Mouse (Mus musculus) hindbrain, embryonic 10.5 days (tissue): ENCODE measurements around the gene Ncam2. TPM values are rescaled to one million over a fixed set of nuclear protein-coding genes. Genes with fewer than 3 reads are reported as not detected.
A peak's percentile ranks its signal among the peaks of the same experiment; 100 is the strongest.

Experiments used
- DNase-seq: peaks from one replicate; pipeline ENCODE4 v3.0.0-alpha.2; 2017; ENCODE audit warnings: low spot score
- H3K27ac ChIP-seq: fragments of 300-500 bp; sonication (generic); 2 replicates; pipeline ENCODE4 v1.5.1; 2016; ENCODE audit warnings: mild to moderate bottlenecking, moderate library complexity
- H3K27me3 ChIP-seq: fragments of 300-500 bp; sonication (generic); 2 replicates; pipeline ENCODE4 v1.6.1; 2016; ENCODE audit warnings: mild to moderate bottlenecking; ENCODE audit not compliant: poor library complexity, insufficient read depth, severe bottlenecking
- H3K36me3 ChIP-seq: fragments of 300-500 bp; sonication (generic); 2 replicates; pipeline ENCODE4 v1.6.1; 2016; ENCODE audit warnings: mild to moderate bottlenecking, moderate library complexity
- H3K4me1 ChIP-seq: fragments of 300-500 bp; sonication (generic); replicated peaks from 2 replicates; pipeline ENCODE4 v1.6.1; 2016; ENCODE audit warnings: mild to moderate bottlenecking
- H3K4me3 ChIP-seq: fragments of 300-500 bp; sonication (generic); 2 replicates; pipeline ENCODE4 v1.5.1; 2016; ENCODE audit warnings: mild to moderate bottlenecking, moderate library complexity
- H3K9me3 ChIP-seq: fragments of 300-500 bp; sonication (generic); 2 replicates; pipeline ENCODE4 v1.6.1; 2016; ENCODE audit warnings: mild to moderate bottlenecking, moderate library complexity
- WGBS: fragments of 180-500 bp; shearing (Covaris S2); methylation state at CpG from one replicate; pipeline ENCODE4 v1.1.7; 2016; 5-methylcytosine and 5-hydroxymethylcytosine counted together
- polyA plus RNA-seq: library from polyadenylated mRNA; unstranded; fragments of >200 nt; fragmentation: Nextera tagmentation; extraction: Ambion mirVana; gene quantifications from 2 replicates; pipeline ENCODE4 v1.2.1, GENCODE M21; 2016

Ncam2 gene
- polyA plus RNA-seq, 1 experiment from 2014 or later, result 0.71 TPM

DNA sequence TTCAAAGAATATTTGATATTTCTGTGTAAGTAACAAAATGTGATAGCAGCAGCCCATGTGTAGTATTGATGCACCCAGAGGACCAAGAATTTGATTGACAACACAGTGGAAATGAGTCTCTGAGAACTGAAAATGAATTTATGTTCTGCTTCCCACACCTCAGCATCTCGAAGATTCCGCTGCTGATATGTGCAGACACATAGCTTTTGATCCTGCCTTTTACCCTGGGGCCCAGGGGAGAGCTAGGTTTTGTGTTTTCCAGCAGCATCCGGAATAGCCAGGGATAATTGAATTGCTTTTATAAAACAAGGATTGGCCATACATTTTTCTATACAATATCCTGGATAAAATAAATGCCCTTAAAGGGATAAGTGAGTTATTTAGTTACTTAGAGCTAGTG lies 20.7 kb downstream of the Ncam2 start:
- Histone ChIP-seq H3K9me3 (no peaks in the 10 kb centered on the region), H3K27me3 (no peaks in the 10 kb centered on the region), H3K36me3 (no peaks in the 10 kb centered on the region), H3K4me1 (peaks cover 4% of the 10 kb centered on the region; the same call in 1 of the 2 replicates), H3K4me3 (no peak overlapping the region), H3K27ac (no peak overlapping the region)
- DNase-seq, result no peak
- 86% methylated on average over 3 of the region's 3 CpGs for WGBS

DNA sequence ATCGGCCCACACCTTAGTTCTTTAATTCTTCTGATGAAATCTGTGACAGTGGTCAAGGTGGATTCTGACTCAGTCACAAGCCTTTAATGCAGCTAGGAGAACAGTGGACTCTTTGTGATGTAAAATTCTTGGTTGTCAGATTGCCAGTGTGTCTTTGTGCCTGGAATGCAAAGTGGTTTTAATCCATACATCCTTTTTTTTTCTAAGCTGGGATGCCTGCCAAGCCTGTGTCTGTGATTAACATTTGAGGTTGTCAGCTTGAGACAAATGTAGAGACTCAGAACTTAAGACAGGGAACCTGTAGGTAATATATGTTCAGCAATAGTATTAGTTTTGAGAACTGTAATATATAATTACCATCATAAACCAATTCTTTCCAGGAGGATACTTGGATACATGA lies 23.3 kb downstream of the Ncam2 start:
- no peaks in the 10 kb centered on the region for H3K36me3 ChIP-seq
- H3K27me3 ChIP-seq, result no peaks in the 10 kb centered on the region
- no peak for DNase-seq
- 50% methylated on average over 1 of the region's 1 CpGs for WGBS
- no peak overlapping the region for H3K27ac ChIP-seq
- no peak overlapping the region for H3K4me3 ChIP-seq
- peaks cover 4% of the 10 kb centered on the region; the same call in 1 of the 2 replicates for H3K4me1 ChIP-seq
- no peaks in the 10 kb centered on the region for H3K9me3 ChIP-seq

DNA sequence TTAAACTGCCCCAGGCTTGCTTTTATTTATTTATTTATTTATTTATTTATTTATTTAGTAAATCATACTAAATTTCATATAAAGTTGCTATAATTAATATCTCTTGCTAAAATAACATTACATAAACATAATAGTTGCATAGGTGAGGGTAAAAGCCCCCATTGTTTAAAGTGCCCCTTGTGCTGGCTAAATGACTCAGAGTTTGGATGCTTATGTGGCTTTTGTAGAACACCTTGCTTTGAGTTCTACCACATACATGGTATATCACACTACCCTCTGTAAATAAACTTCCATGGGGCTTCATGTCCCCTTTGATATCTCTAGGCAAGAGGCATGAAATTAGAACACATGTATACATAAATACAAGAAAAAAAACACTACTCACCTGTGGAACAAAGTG lies 23.8 kb downstream of the Ncam2 start:
- Histone ChIP-seq H3K36me3 (no peaks in the 10 kb centered on the region), H3K27me3 (no peaks in the 10 kb centered on the region), H3K27ac (no peak overlapping the region), H3K4me3 (no peak overlapping the region), H3K9me3 (no peaks in the 10 kb centered on the region), H3K4me1 (peaks cover 4% of the 10 kb centered on the region; the same call in 1 of the 2 replicates)
- no peak for DNase-seq

DNA sequence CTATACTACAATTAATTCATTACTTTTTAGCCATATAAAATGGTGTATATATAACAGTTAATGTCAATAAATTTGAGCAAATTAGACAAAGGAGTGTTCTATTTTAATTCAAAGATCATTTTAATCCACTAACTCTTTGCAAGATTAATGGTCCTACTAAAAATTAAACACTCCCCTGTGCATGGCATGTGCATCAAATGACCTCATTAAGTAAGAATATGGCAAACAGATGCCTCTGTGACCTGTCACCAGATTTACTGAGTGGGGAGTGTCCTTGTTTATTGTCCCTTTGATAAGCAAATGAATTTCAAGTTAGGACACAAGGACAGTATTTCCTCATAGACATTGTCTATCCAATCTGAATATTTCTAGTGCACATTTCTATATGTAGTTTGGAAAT lies 54.4 kb downstream of the Ncam2 start:
- H3K36me3 ChIP-seq, result no peaks in the 10 kb centered on the region
- H3K9me3 ChIP-seq, result no peaks in the 10 kb centered on the region
- H3K27me3 ChIP-seq, result no peaks in the 10 kb centered on the region
- DNase-seq, result no peak
- H3K4me3 ChIP-seq, result no peak overlapping the region
- no peaks in the 10 kb centered on the region for H3K4me1 ChIP-seq
- H3K27ac ChIP-seq, result no peak overlapping the region

DNA sequence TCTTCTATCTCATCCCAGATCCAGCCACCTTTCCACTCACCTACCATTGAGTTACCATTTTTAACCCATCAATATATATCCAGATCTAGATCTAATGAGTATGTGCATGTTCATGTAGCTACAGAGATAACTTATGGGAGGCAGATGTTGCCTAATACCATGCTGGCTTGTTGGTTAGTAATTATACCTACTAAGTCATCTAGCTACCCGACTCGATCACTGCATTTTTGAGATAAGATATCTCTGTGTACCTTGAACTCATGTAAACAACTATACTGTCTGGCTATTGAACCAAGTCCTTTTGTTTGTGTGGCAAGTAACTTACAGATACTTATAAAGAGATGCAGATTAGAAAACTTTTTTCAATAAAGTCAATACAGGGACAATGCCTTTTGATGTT lies 59.9 kb downstream of the Ncam2 start:
- no peak overlapping the region for H3K4me3 ChIP-seq
- no peaks in the 10 kb centered on the region for H3K4me1 ChIP-seq
- 91% methylated on average over 2 of the region's 2 CpGs for WGBS
- no peaks in the 10 kb centered on the region for H3K27me3 ChIP-seq
- DNase-seq, result no peak
- H3K9me3 ChIP-seq, result no peaks in the 10 kb centered on the region
- H3K27ac ChIP-seq, result no peak overlapping the region
- H3K36me3 ChIP-seq, result no peaks in the 10 kb centered on the region

DNA sequence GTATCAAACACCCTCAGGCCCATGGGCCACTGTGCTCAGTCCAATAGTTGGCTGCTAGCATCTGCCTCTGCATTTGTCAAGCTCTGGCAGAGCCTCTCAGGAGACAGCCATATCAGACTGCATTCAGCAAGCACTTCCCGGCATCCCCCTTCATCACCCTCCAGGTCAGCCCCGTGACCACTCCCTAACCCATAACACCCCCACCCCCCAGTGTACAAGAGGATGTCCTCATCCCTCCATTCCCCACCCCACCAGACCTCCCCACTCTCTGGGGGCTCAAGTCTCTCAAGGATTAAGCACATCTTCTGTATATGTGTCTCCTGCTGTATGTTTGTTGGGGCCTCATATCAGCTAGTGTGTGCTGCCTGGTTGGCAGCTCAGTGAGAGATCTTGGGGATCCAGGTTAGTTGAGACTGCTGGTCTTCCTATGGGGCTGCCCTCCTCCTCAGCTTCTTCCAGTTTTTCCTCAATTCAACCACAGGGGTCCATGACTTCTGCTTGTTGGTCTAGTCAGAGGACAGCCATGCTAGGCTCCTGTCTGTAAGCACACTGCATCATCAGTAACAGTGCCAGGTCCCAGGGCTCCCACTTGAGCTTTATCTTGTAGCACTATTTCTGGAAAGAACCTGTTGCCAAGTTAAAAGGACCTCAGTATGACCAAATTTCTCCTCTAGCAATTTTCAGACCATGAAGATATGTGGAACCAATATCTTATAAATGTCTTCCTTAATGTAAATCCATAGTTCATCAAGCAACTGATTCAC lies 73.3 kb downstream of the Ncam2 start:
- no peaks in the 10 kb centered on the region for H3K9me3 ChIP-seq
- whole genome bisulfite sequencing, result 81% methylated on average over 2 of the region's 2 CpGs
- H3K4me3 ChIP-seq, result no peak overlapping the region
- no peaks in the 10 kb centered on the region for H3K36me3 ChIP-seq
- no peaks in the 10 kb centered on the region for H3K27me3 ChIP-seq
- H3K4me1 ChIP-seq, result no peaks in the 10 kb centered on the region
- no peak for DNase-seq
- no peak overlapping the region for H3K27ac ChIP-seq

DNA sequence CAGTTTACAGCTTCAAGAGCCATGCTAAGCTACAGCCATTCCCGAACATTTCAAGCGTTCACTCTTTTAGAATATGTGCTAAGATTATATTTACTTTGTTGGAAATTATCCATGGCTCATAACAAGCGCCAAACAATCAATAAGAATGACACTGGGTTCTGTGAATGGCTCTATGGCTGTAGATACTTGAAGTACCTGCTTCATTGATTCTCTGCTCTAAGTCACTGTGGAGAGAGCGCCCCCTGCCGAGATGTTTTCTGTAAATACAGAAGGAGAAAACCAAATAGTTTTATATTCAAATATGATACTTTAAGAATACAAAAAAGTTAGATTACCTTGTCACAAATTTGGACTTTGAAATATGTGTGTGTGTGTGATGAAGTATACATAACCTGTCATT lies 83.7 kb downstream of the Ncam2 start:
- DNase-seq, result peak; percentile 22
- no peaks in the 10 kb centered on the region for H3K9me3 ChIP-seq
- no peaks in the 10 kb centered on the region for H3K36me3 ChIP-seq
- H3K27me3 ChIP-seq, result no peaks in the 10 kb centered on the region
- H3K27ac ChIP-seq, result no peak overlapping the region
- no peaks in the 10 kb centered on the region for H3K4me1 ChIP-seq
- H3K4me3 ChIP-seq, result no peak overlapping the region
- WGBS, result 49% methylated on average over 5 of the region's 5 CpGs

DNA sequence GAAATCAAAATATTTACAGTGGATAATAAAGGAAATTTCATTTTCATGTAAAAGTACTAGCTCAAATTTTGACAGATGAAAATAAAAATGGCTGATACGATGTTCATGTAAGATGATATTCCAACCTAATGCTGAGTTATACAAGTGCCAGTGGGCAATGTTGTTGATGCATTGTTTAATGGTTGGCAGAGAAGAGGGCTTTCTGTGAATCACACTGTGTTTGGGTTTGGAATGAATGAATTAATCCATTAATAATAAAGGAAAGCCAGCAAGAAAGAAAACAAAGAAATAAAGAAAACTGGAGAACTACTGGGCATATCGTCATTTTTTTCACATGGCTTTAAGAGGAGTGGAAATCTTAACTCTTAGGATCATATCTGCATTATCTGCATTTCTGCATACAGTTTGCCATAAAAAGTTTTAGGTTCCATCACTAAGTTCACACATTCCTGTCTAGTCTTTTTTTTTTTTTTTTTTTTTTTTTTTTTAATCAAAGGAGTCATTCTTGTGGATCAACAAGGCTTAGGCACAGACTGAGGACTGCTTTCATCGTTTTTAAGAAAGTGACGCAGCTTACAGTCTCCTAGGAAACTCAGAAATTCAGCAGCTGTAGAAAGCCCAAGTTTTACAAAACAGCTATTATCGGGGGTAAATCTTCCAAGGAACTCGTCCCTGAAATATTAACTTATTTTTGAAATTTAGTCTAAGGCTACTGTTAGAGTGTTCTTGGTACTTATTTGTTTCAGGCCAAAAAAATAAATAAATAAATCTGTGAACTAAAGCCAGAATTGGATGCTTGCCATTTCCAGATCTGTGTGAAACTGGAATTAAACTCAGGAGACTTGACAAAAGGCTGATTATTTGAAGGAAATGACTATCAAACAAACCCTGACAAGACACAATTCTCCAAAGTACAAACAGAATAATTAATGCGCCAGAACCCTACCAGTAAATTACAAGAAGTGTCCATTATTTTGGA lies 84.7 kb downstream of the Ncam2 start:
- no peaks in the 10 kb centered on the region for H3K27me3 ChIP-seq
- WGBS, result 75% methylated on average over 7 of the region's 7 CpGs
- no peaks in the 10 kb centered on the region for H3K4me1 ChIP-seq
- H3K4me3 ChIP-seq, result no peak overlapping the region
- DNase-seq, result no peak
- no peaks in the 10 kb centered on the region for H3K36me3 ChIP-seq
- H3K27ac ChIP-seq, result no peak overlapping the region
- no peaks in the 10 kb centered on the region for H3K9me3 ChIP-seq

- no peaks in the 10 kb centered on the region for H3K9me3 ChIP-seq
- no peak overlapping the region for H3K27ac ChIP-seq
- H3K4me1 ChIP-seq, result no peaks in the 10 kb centered on the region
- DNase-seq, result no peak
- H3K36me3 ChIP-seq, result no peaks in the 10 kb centered on the region
- H3K4me3 ChIP-seq, result no peak overlapping the region
- no peaks in the 10 kb centered on the region for H3K27me3 ChIP-seq
- 83% methylated on average over 2 of the region's 2 CpGs for WGBS
These were observed 85.4 kb downstream of the Ncam2 start for GRCm38 (mm10) chr16:81285882-81286281.

DNA sequence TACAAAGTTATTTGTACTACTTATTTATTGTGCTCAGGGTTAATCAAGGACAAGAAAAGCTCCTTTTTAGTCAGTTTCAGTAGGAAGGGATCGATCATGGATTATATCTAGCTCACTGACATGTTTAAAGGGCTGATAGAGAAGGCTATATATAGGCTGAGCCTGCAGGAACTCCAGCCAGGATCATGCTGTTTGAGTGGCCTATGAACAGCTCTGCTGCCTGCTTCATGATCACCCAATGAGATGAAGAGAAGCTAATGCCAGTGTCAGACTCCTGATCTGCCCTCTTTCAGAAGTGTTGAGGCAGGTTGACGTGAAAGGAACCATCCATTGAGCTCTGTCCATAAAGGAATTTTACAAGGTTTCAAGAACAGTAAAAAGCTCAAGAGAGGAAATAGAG lies 103.3 kb downstream of the Ncam2 start:
- no peak overlapping the region for H3K27ac ChIP-seq
- WGBS, result 88% methylated on average over 2 of the region's 2 CpGs
- H3K9me3 ChIP-seq, result no peaks in the 10 kb centered on the region
- H3K36me3 ChIP-seq, result no peaks in the 10 kb centered on the region
- DNase-seq, result no peak
- H3K4me3 ChIP-seq, result no peak overlapping the region
- H3K27me3 ChIP-seq, result no peaks in the 10 kb centered on the region
- H3K4me1 ChIP-seq, result no peaks in the 10 kb centered on the region

GRCm38 (mm10) chr16:81309215-81309614 lies 108.7 kb downstream of the Ncam2 start:
- DNase-seq, result no peak
- H3K36me3 ChIP-seq, result no peaks in the 10 kb centered on the region
- no peaks in the 10 kb centered on the region for H3K27me3 ChIP-seq
- H3K9me3 ChIP-seq, result no peaks in the 10 kb centered on the region
- no peaks in the 10 kb centered on the region for H3K4me1 ChIP-seq
- no peak overlapping the region for H3K27ac ChIP-seq
- WGBS, result 94% methylated on average over 3 of the region's 3 CpGs
- no peak overlapping the region for H3K4me3 ChIP-seq

DNA sequence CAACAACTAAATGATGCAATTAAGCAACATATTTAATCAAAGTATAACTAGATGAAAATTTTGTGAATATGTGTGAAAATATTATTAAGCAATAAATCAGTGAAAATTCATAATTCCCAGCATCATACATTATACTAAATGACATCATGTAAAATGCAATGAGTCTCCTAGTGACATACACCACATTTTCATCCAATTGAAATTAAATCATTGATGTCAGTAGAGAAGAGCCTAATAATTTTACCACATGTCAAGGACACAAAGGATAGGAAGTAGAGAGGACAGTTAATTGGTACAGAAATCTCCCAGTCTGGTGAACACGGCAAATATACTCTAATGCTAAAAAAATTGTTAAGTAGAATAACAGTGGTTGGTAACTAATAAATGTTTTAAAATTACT lies 118.5 kb downstream of the Ncam2 start:
- DNase-seq, result no peak
- H3K9me3 ChIP-seq, result no peaks in the 10 kb centered on the region
- no peaks in the 10 kb centered on the region for H3K36me3 ChIP-seq
- no peaks in the 10 kb centered on the region for H3K4me1 ChIP-seq
- no peaks in the 10 kb centered on the region for H3K27me3 ChIP-seq
- H3K4me3 ChIP-seq, result no peak overlapping the region
- WGBS, result 90% methylated on average over 1 of the region's 1 CpGs
- no peak overlapping the region for H3K27ac ChIP-seq

DNA sequence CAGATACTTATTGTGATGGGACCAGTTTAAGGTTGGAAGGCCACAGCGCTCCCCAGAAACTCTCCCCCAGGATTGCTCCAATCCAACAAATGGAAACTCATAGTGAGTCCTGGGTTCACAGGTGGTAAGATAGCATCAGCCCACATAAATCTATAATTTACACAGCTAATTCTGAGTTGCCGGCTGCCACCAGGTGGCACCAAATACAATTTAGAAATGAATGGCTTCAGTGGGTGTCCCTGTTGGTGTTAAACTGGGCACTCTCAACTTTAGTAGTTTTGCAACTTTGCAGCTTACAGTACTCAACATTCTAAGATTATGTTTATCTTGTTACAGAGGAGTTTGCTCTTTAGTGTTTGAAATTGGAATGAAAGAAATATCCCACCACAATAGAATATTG lies 130.0 kb downstream of the Ncam2 start:
- H3K36me3 ChIP-seq, result no peaks in the 10 kb centered on the region
- H3K4me1 ChIP-seq, result no peaks in the 10 kb centered on the region
- DNase-seq, result peak; percentile 37
- H3K27ac ChIP-seq, result no peak overlapping the region
- no peaks in the 10 kb centered on the region for H3K9me3 ChIP-seq
- WGBS, result 21% methylated on average over 2 of the region's 2 CpGs
- no peaks in the 10 kb centered on the region for H3K27me3 ChIP-seq
- no peak overlapping the region for H3K4me3 ChIP-seq
